Mouse (Mus musculus): Measurements from ENCODE around the gene Pcolce2. TPM values are rescaled to one million over a fixed set of nuclear protein-coding genes. Genes with fewer than 3 reads are reported as not detected.

Pcolce2 gene
- polyA plus RNA-seq, 1 experiment, result 0.38 TPM

DNA sequence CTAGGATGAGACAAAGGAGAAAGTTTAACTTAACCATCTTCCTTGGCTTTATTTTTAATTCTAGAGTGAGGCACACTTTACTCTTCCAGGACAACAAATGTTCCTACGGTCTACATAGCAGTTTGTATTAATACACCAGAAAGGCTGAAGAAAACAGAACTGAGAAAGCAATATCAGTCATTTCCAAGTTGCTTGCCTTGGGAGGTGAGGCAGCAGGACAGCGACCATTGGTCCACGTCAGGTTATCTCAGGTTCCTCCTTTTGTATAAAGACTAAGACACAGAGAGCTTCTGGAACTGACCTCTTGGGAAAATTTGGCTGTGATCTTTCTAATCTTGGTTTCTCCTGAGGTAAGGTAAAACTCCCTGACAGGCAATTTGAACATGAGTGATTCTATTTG, 34.6 kb upstream of the Pcolce2 start:
- Histone ChIP-seq H3K4me3 (ENCODE audit: control insufficient read depth, insufficient read depth, low read length) (no peak overlapping the region), H3K4me1 (replicated peaks; ENCODE audit: control insufficient read depth, insufficient read depth, low read length) (no peaks in the 10 kb centered on the region), H3K27ac (ENCODE audit: control insufficient read depth, insufficient read depth, low read length) (no peak overlapping the region), H3K36me3 (ENCODE audit: control insufficient read depth, insufficient read depth, low read length) (no peaks in the 10 kb centered on the region), H3K27me3 (ENCODE audit: control insufficient read depth, insufficient read depth, low read length) (no peaks in the 10 kb centered on the region; the same call in 1 of the 2 replicates)
- no peak for TF ChIP-seq POLR2A (IDR thresholded peaks at IDR 0.05; ENCODE audit: control insufficient read depth, extremely low read depth, insufficient read depth, low read length, poor library complexity)
- TF ChIP-seq CTCF (IDR thresholded peaks at IDR 0.05; ENCODE audit: borderline replicate concordance, control insufficient read depth, extremely low read depth, insufficient read depth, low read length, poor library complexity), result no peak
- no peak for DNase-seq
- WGBS, result 86% methylated on average over 3 of the region's 3 CpGs

DNA sequence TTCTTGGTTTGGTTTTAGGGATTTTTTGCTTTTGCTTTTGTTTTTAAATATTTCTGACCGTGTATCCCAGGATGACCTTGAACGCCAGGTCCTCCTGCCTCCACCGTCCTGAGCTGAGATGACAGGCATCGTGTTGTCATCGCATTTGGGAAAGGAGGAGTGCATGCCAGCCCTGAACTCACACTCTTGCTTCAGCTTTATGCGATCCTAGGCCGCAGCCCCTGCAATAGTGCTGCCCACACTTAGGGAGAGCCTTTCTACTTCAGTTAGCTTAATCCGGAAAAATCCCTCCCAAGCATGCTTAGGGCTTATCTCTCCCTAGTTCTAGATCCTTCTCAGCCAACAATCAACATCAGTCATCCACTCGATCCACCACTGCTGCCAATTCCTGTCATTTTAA, 34.1 kb upstream of the Pcolce2 start:
- Histone ChIP-seq H3K4me3 (ENCODE audit: control insufficient read depth, insufficient read depth, low read length) (no peak overlapping the region), H3K4me1 (replicated peaks; ENCODE audit: control insufficient read depth, insufficient read depth, low read length) (no peaks in the 10 kb centered on the region), H3K27ac (ENCODE audit: control insufficient read depth, insufficient read depth, low read length) (no peak overlapping the region), H3K27me3 (ENCODE audit: control insufficient read depth, insufficient read depth, low read length) (no peaks in the 10 kb centered on the region), H3K36me3 (ENCODE audit: control insufficient read depth, insufficient read depth, low read length) (no peaks in the 10 kb centered on the region)
- TF ChIP-seq POLR2A (IDR thresholded peaks at IDR 0.05; ENCODE audit: control insufficient read depth, extremely low read depth, insufficient read depth, low read length, poor library complexity) (no peak), CTCF (IDR thresholded peaks at IDR 0.05; ENCODE audit: borderline replicate concordance, control insufficient read depth, extremely low read depth, insufficient read depth, low read length, poor library complexity) (no peak)
- 94% methylated on average over 9 of the region's 9 CpGs for WGBS
- DNase-seq, result no peak

DNA sequence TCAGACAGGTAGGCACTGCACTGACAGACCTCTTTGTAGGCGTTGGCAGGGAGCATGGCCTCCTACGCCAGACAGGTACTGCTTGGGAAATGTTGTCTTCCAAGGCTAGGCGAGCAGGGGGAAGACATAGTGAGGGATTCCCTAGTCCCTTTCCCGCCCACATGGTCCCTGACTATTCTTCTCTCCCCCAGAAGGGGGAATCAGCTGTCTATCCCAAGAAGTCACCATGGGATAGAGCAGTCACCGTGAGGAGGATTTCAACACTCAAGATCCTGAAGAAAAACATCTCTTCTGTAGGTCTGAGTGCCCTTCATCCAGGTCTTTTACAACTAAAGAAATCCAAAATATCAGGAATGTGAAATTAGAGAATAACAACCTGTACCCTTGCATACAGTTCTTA, 30.2 kb upstream of the Pcolce2 start:
- Histone ChIP-seq H3K36me3 (ENCODE audit: control insufficient read depth, insufficient read depth, low read length) (no peaks in the 10 kb centered on the region), H3K27ac (ENCODE audit: control insufficient read depth, insufficient read depth, low read length) (no peak overlapping the region), H3K4me3 (ENCODE audit: control insufficient read depth, insufficient read depth, low read length) (no peak overlapping the region), H3K4me1 (replicated peaks; ENCODE audit: control insufficient read depth, insufficient read depth, low read length) (no peaks in the 10 kb centered on the region), H3K27me3 (ENCODE audit: control insufficient read depth, insufficient read depth, low read length) (no peaks in the 10 kb centered on the region)
- WGBS, result 89% methylated on average over 5 of the region's 5 CpGs
- no peak for DNase-seq
- TF ChIP-seq POLR2A (IDR thresholded peaks at IDR 0.05; ENCODE audit: control insufficient read depth, extremely low read depth, insufficient read depth, low read length, poor library complexity), result no peak
- no peak for TF ChIP-seq CTCF (IDR thresholded peaks at IDR 0.05; ENCODE audit: borderline replicate concordance, control insufficient read depth, extremely low read depth, insufficient read depth, low read length, poor library complexity)

DNA sequence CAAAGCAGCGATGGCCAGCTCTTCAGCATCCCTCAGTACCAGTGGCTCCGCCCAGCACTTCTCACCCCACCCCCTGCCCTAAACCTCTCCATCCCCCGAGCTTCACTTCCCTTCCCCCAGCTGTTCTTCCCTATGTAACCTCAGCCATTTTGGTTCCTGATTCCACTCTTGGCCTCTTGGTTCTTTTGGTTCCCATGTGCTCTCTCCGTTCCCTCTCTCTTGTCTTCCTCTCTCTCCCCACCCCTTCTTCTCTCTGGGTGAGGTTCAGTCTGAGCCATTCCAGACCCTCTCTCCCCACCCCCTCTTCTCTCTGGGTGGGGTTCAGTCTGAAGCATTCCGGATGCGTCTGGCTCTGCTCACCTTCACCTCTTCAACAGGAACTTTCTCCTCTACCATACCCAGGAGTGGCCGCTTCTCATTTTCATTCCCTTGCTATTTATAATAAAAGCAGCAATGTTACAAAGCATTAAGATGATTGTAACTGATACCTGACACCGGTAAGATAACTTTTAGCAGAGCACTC, 25.1 kb upstream of the Pcolce2 start:
- H3K27ac ChIP-seq (ENCODE audit: control insufficient read depth, insufficient read depth, low read length), result no peak overlapping the region
- 87% methylated on average over 8 of the region's 8 CpGs for WGBS
- no peak overlapping the region for H3K4me3 ChIP-seq (ENCODE audit: control insufficient read depth, insufficient read depth, low read length)
- no peaks in the 10 kb centered on the region for H3K4me1 ChIP-seq (replicated peaks; ENCODE audit: control insufficient read depth, insufficient read depth, low read length)
- TF ChIP-seq POLR2A (IDR thresholded peaks at IDR 0.05; ENCODE audit: control insufficient read depth, extremely low read depth, insufficient read depth, low read length, poor library complexity), result no peak
- TF ChIP-seq CTCF (IDR thresholded peaks at IDR 0.05; ENCODE audit: borderline replicate concordance, control insufficient read depth, extremely low read depth, insufficient read depth, low read length, poor library complexity), result no peak
- DNase-seq, result no peak
- no peaks in the 10 kb centered on the region for H3K36me3 ChIP-seq (ENCODE audit: control insufficient read depth, insufficient read depth, low read length)
- H3K27me3 ChIP-seq (ENCODE audit: control insufficient read depth, insufficient read depth, low read length), result no peaks in the 10 kb centered on the region

DNA sequence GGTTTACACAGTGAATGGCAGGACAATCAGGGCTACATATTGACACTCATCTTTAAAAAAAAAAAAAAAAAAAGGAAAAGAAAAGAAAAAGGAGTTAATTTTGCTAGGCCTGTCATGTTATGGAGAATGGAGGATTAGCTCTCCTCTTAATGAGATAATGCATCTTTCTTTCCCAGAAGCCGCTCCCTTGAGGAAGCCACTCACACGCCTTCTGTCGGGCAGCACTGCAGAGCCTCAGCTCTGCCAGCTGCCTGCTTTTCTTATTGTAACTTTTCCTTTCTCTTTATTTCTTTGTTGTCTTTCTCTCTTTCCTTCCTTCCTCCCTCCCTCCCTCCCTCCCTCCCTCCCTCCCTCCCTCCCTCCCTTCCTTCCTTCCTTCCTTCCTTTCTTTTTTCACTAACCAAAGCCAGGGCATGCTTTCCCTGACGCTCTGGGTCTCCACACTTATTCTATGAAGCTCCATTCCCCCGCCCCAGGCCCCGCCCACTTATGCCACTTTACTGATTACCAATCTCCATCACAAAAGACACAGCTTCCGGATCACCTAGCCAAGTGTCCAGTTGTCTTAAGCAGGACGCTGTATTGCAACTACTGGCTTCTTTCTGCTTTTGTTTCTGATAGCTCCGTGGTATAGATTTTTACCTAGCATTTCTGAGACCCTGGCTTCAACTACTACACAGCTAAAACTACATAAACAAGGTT, 23.8 kb upstream of the Pcolce2 start:
- Histone ChIP-seq H3K36me3 (ENCODE audit: control insufficient read depth, insufficient read depth, low read length) (no peaks in the 10 kb centered on the region), H3K27me3 (ENCODE audit: control insufficient read depth, insufficient read depth, low read length) (no peaks in the 10 kb centered on the region), H3K27ac (ENCODE audit: control insufficient read depth, insufficient read depth, low read length) (no peak overlapping the region), H3K4me3 (ENCODE audit: control insufficient read depth, insufficient read depth, low read length) (no peak overlapping the region), H3K4me1 (replicated peaks; ENCODE audit: control insufficient read depth, insufficient read depth, low read length) (no peaks in the 10 kb centered on the region)
- TF ChIP-seq CTCF (IDR thresholded peaks at IDR 0.05; ENCODE audit: borderline replicate concordance, control insufficient read depth, extremely low read depth, insufficient read depth, low read length, poor library complexity), result no peak
- TF ChIP-seq POLR2A (IDR thresholded peaks at IDR 0.05; ENCODE audit: control insufficient read depth, extremely low read depth, insufficient read depth, low read length, poor library complexity), result no peak
- WGBS, result 45% methylated on average over 8 of the region's 9 CpGs
- DNase-seq, result no peak

DNA sequence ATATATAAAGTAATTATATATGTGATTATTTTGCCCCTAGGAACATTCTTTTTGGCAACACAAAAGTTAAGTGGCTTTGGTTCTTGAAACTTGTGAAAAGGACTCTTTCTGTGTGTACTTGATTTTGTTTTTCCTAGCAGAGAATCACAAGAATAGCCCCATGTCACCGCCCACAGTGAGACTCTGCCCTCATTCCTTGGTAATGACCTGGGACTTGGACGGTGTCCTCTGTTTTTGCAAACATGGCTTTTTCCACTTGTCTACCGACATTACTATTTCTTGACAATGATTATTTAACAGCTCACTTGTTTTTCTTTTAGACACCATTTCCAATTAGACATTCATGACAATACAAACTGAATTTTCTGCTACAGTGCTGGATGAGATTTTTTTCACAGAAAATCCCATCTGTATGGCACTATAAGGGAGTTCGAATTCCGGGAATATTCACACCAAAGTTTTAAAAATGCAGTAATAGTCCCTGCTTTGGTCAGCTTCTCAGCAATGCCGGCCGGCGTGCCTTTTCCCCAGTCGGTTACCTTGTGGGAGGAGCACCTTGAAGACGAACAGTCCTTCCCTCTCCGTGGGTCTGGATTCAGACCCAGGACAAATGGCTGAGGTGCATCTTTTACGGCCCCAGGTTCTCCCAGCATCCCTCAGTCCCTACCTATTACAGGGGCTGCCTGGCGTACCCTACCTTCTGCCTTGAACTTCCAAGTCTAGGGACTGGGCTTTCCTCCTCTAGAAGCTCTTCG, 22.4 kb upstream of the Pcolce2 start:
- Histone ChIP-seq H3K27ac (ENCODE audit: control insufficient read depth, insufficient read depth, low read length) (no peak overlapping the region), H3K27me3 (ENCODE audit: control insufficient read depth, insufficient read depth, low read length) (no peaks in the 10 kb centered on the region), H3K36me3 (ENCODE audit: control insufficient read depth, insufficient read depth, low read length) (no peaks in the 10 kb centered on the region), H3K4me1 (replicated peaks; ENCODE audit: control insufficient read depth, insufficient read depth, low read length) (no peaks in the 10 kb centered on the region), H3K4me3 (ENCODE audit: control insufficient read depth, insufficient read depth, low read length) (no peak overlapping the region)
- no peak for TF ChIP-seq CTCF (IDR thresholded peaks at IDR 0.05; ENCODE audit: borderline replicate concordance, control insufficient read depth, extremely low read depth, insufficient read depth, low read length, poor library complexity)
- TF ChIP-seq POLR2A (IDR thresholded peaks at IDR 0.05; ENCODE audit: control insufficient read depth, extremely low read depth, insufficient read depth, low read length, poor library complexity), result no peak
- WGBS, result 85% methylated on average over 14 of the region's 14 CpGs
- DNase-seq, result no peak

Measured in thymus, adult 2 months (tissue).